Mouse (Mus musculus) erythroblast, embryonic 14.5 days (primary cell): ENCODE data around the gene Gmds. TPM values are rescaled to one million over a fixed set of nuclear protein-coding genes. Genes with fewer than 3 reads are reported as not detected.
A peak's percentile ranks its signal among the peaks of the same experiment; 100 is the strongest.

Experiments
- H3K27me3 ChIP-seq: 2 replicates; pipeline ENCODE4 v1.6.1; 2012; ENCODE audit warnings: inconsistent platforms; ENCODE audit not compliant: control insufficient read depth
- H3K36me3 ChIP-seq: 2 replicates; pipeline ENCODE4 v1.6.1; 2012; ENCODE audit warnings: mild to moderate bottlenecking, inconsistent platforms; ENCODE audit not compliant: control insufficient read depth
- H3K4me1 ChIP-seq: 2 replicates; pipeline ENCODE4 v1.6.1; 2012; ENCODE audit warnings: inconsistent platforms; ENCODE audit not compliant: control insufficient read depth
- H3K4me3 ChIP-seq: replicated peaks from 2 replicates; pipeline ENCODE3; 2012; ENCODE audit warnings: moderate library complexity, mild to moderate bottlenecking, inconsistent platforms
- H3K9me3 ChIP-seq: 2 replicates; pipeline ENCODE4 v1.6.1; 2012; ENCODE audit warnings: low read length, inconsistent platforms, mixed read lengths; ENCODE audit not compliant: control insufficient read depth
- GATA1 ChIP-seq: IDR thresholded peaks from 2 replicates; pipeline ENCODE4 v1.6.1; 2012; ENCODE audit warnings: low read length, inconsistent platforms, mixed read lengths
- TAL1 ChIP-seq: IDR thresholded peaks from 3 replicates; pipeline ENCODE4 v1.6.1; 2012; ENCODE audit warnings: low read length, inconsistent platforms, mixed read lengths
- polyA plus RNA-seq: library from polyadenylated mRNA; stranded (reverse); fragments of >175 nt; gene quantifications from 2 replicates; pipeline ENCODE4 v1.2.3, GENCODE M21; 2012

The Gmds gene
- polyA plus RNA-seq, 1 experiment: 1.2 TPM

DNA sequence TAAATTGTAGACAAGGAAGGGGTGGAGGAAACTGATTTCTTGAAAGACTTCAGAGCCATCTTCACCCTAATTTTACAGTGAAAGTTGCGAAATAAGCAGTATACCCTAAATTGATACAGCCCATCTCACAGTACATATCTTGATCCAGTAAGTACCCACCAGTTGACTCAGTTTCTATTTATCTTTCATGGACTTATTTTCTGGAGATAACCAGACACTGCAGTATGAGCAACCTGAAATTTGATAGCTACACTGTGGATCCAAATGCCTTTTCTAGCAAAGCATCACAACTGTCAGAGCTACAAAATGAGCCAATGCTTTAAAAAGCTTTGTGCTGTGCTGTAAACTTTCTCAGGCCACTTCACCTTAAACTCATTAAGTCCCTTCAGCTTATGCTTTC is 159.9 kb downstream of the Gmds start:
- TF ChIP-seq GATA1 (no peak), TAL1 (no peak)
- no peaks in the 10 kb centered on the region for H3K36me3 ChIP-seq

DNA sequence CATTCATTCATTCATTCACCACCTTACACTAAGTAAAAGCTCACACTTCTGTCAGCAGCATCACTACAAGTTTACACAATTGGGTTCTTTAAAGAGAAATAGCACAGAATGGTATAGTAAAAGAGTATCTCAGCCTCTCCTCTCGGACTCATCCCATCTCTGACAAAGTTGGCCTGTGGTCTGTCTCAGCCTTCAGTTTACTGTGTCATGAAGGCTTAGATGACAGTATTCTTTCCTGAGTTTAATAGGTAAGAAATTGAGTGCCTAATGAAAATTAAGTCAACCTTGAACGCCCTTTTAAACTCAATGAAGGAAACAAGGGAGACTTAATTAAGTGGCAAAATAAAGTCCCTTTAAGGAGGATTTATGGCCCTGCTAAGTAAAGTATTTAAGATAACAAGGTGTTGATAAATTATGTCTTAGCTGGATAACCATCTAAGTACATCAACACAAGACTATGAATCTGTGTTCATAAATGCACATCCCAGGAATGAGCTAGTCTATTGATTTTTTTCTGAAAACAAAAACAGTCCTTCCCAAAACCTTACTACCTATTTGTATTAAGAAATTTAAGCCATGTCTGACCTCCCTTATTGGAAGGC is 160.6 kb downstream of the Gmds start:
- Histone ChIP-seq H3K27me3 (no peaks in the 10 kb centered on the region), H3K4me1 (no peaks in the 10 kb centered on the region), H3K36me3 (no peaks in the 10 kb centered on the region), H3K4me3 (no peak overlapping the region), H3K9me3 (no peaks in the 10 kb centered on the region)
- no peak for TF ChIP-seq TAL1
- no peak for TF ChIP-seq GATA1

More for the DNA sequence above, 159.9 kb downstream of the Gmds start:
- no peaks in the 10 kb centered on the region for H3K27me3 ChIP-seq
- no peaks in the 10 kb centered on the region for H3K9me3 ChIP-seq
- H3K4me3 ChIP-seq: no peak overlapping the region
- H3K4me1 ChIP-seq: no peaks in the 10 kb centered on the region

DNA sequence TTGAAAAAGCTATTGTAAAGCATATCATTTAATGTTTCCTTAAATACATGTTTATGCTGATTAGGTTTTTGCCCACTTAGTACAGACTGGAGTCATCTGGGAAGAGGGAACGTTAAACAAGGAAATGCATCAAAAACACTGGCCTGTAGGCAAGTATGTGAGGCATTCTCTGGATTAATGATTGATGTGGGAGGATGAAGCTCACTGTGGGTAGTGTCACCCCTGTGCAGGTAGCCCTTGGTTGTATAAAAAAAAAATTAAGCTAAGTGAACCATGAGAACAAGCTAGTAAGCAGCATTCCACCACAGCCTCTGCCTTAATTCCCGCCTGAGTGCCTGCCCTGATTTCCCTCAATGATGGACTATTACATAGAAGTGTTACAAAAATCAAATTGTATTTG is 163.5 kb downstream of the Gmds start:
- Histone ChIP-seq H3K36me3 (no peaks in the 10 kb centered on the region), H3K4me3 (no peak overlapping the region), H3K27me3 (no peaks in the 10 kb centered on the region), H3K9me3 (no peaks in the 10 kb centered on the region), H3K4me1 (no peaks in the 10 kb centered on the region)
- no peak for TF ChIP-seq TAL1
- no peak for TF ChIP-seq GATA1

DNA sequence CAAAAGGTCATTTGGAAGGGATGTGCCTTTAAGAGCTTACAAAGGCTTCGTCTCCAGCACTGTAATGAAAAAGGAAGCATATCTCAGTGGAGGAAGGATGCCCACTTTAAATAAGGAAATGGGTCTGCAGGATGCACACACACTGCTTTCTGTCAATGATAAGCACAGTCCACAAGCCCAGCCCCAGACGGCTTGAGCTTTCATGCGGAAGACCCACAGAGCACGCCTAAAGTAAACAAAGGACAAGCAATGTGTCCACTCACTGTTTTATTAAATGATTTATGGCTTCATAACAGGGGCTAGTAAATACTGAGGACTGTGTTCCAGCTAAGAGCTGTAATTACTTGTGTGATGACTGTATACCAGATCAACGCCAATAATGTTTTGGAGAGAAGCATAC is 169.4 kb downstream of the Gmds start:
- TF ChIP-seq GATA1: no peak
- TF ChIP-seq TAL1: no peak
- Histone ChIP-seq H3K4me3 (no peak overlapping the region), H3K4me1 (no peaks in the 10 kb centered on the region), H3K27me3 (no peaks in the 10 kb centered on the region), H3K36me3 (no peaks in the 10 kb centered on the region), H3K9me3 (no peaks in the 10 kb centered on the region)

DNA sequence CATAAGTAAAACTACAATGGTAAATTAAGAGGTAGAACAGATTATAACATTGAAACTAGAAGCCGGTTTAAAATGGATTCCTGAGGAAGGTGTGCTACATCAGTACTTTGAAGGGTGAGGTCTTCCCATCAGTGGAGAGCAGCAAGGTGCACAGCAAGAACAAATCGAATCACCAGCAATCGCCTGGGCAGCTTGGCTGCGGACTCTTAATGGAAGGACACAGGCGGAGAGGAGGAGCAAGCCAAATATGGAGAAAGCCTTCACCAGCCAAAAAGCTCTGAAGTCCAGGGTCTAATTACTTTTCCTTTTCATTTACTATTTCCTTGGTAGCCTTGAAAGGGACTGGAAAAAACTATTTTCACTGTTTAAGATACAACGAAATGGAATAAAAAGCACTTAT is 170.7 kb downstream of the Gmds start:
- Histone ChIP-seq H3K27me3 (no peaks in the 10 kb centered on the region), H3K4me3 (no peak overlapping the region), H3K36me3 (no peaks in the 10 kb centered on the region), H3K9me3 (no peaks in the 10 kb centered on the region), H3K4me1 (no peaks in the 10 kb centered on the region)
- TF ChIP-seq GATA1 (no peak), TAL1 (no peak)

DNA sequence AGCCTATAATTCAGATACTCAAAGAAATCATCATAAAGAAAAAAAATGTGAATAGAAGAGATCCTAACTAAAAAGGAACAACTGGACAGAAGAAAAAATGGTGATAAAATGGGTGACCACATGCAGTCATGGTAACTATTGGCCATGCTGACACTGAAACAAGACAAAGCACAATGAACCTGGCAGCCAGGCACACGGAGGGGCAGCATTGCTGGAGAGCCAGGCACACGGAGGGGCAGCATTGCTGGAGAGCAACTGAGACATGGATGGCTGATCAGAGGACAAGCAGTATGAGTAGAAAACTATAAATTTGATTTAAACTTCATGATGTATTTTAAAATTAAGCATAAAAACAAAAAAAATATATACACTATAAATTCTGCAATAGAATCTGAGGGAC is 173.0 kb downstream of the Gmds start:
- no peak overlapping the region for H3K4me3 ChIP-seq
- H3K27me3 ChIP-seq: no peaks in the 10 kb centered on the region

DNA sequence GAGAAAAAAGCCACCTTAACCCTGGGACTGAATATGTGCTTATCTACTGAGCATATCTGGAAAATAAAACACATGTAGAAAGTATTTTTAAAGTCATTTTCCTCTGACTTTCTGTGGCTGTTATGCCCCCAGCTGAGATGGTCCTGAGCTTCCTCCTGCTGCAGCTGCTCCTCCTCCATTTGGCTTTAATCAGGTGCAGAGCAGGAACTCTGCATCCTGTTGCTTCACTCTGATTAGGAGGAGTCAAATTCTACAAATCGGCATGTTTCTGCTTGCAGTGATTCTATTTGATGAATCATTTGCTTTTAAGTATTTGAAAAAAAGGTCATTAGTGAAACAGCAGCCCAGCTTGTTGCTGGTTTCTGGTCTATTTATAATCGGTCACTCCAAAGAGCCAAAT is 177.0 kb downstream of the Gmds start:
- TF ChIP-seq GATA1 (peak; percentile 16; the same call in 1 of the 2 replicates), TAL1 (no peak)
- Histone ChIP-seq H3K4me1 (no peaks in the 10 kb centered on the region), H3K9me3 (no peaks in the 10 kb centered on the region), H3K27me3 (no peaks in the 10 kb centered on the region), H3K4me3 (no peak overlapping the region), H3K36me3 (no peaks in the 10 kb centered on the region)

More for the DNA sequence above, 173.0 kb downstream of the Gmds start:
- Histone ChIP-seq H3K4me1 (no peaks in the 10 kb centered on the region), H3K9me3 (no peaks in the 10 kb centered on the region), H3K36me3 (no peaks in the 10 kb centered on the region)
- TF ChIP-seq TAL1 (no peak), GATA1 (no peak)

DNA sequence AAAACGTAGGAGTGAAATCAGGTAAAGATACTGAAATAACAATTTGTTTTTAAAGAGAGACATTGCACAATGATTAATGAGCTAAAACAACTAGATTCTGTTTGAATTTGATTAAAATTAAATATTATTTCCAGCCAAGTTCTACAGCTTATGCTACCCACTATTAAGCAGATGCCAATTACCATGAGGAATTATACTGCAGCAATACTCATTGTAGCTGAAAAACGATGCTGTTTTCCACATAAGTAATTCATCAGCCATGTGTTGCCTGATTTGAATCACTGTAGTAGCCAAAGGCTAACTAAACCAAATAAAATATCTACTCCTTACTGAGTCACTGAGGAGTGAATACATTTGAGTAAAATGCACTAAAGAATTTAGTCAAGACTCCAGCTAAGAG is 180.3 kb downstream of the Gmds start:
- H3K4me1 ChIP-seq: no peaks in the 10 kb centered on the region
- H3K27me3 ChIP-seq: no peaks in the 10 kb centered on the region
- H3K4me3 ChIP-seq: no peak overlapping the region
- H3K36me3 ChIP-seq: no peaks in the 10 kb centered on the region
- no peaks in the 10 kb centered on the region for H3K9me3 ChIP-seq
- TF ChIP-seq TAL1 (no peak), GATA1 (no peak)

DNA sequence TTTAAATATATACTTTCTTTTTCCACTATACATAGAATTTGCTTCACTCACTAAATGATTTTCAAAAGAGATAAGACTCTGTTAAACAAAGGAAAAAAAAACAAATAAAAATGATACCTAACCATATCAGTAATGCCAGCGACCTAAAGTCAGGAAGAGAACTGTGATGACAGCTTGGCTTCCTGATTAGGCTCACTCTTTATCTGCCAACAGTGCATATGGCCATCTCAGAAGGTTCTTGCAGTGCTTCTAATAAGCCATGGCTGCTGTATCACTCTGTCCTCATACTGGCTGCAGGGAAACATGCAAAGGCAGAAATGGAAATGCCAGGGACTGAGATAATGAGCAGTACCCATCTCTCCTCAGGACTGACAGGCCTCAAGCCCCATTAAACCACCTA is 192.6 kb downstream of the Gmds start:
- peaks cover 13% of the 10 kb centered on the region for H3K4me1 ChIP-seq

DNA sequence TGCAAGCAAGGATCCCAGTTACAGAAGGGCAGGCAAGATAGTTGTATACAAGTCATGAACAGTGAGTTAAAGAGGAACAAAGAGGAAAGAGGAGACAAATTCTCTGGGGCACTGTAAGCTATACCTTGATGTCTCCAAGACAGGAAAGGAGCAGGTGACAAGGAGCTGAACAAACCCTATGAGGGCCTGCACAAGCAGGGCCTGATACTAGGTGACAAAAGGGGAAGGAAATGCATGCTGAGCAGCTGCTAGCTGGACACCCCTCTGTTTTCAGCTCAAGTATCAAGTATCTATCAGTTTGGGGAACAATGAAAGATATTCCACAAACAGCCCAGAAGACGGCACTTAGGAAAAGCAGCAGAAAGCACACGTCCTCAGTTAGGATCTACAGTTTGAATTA is 193.4 kb downstream of the Gmds start:
- TF ChIP-seq TAL1: no peak
- no peak for TF ChIP-seq GATA1
- no peak overlapping the region for H3K4me3 ChIP-seq
- no peaks in the 10 kb centered on the region for H3K9me3 ChIP-seq
- no peaks in the 10 kb centered on the region for H3K36me3 ChIP-seq
- H3K4me1 ChIP-seq: peaks cover 13% of the 10 kb centered on the region
- H3K27me3 ChIP-seq: no peaks in the 10 kb centered on the region

More for the DNA sequence above, 192.6 kb downstream of the Gmds start:
- H3K27me3 ChIP-seq: no peaks in the 10 kb centered on the region
- no peaks in the 10 kb centered on the region for H3K9me3 ChIP-seq
- no peak overlapping the region for H3K4me3 ChIP-seq
- no peaks in the 10 kb centered on the region for H3K36me3 ChIP-seq
- TF ChIP-seq GATA1: no peak
- TF ChIP-seq TAL1: no peak
